Mouse (Mus musculus) kidney, embryonic 14.5 days (tissue): ENCODE measurements at regions not wholly inside any gene's neighbourhood (a gene's known extent, or its start where the extent isn't known, plus 50 kb on each side); places are given as distances from the start of the nearest gene placed in this dataset.

ENCODE experiments used
- ATAC-seq: fragments of 200-750 bp; cut with Nextera tagmentation; 2 replicates; pipeline ENCODE4 v1.8.0; 2017; ENCODE audit warnings: moderate number of reproducible peaks, mild to moderate bottlenecking, moderate TSS enrichment, moderate library complexity; ENCODE audit not compliant: low FRiP score, low TSS enrichment
- H3K27ac ChIP-seq: fragments of 300-500 bp; sonication (generic); 2 replicates; pipeline ENCODE4 v1.5.1; 2014; ENCODE audit warnings: low read depth, mild to moderate bottlenecking, low read length, moderate library complexity, mixed read lengths
- H3K27me3 ChIP-seq: fragments of 300-500 bp; sonication (generic); 2 replicates; pipeline ENCODE4 v1.6.1; 2014; ENCODE audit warnings: mild to moderate bottlenecking, low read length; ENCODE audit not compliant: control insufficient read depth, insufficient read depth
- H3K36me3 ChIP-seq: fragments of 300-500 bp; sonication (generic); 2 replicates; pipeline ENCODE4 v1.6.1; 2014; ENCODE audit warnings: low read length, mixed read lengths; ENCODE audit not compliant: control insufficient read depth, insufficient read depth
- H3K4me1 ChIP-seq: fragments of 300-500 bp; sonication (generic); 2 replicates; pipeline ENCODE4 v1.6.1; 2014; ENCODE audit warnings: low read length, mixed read lengths; ENCODE audit not compliant: control insufficient read depth, insufficient read depth
- H3K4me2 ChIP-seq: fragments of 300-500 bp; sonication (generic); replicated peaks from 2 replicates; pipeline ENCODE4 v1.6.1; 2014; ENCODE audit warnings: low read depth, mild to moderate bottlenecking, low read length
- H3K4me3 ChIP-seq: fragments of 300-500 bp; sonication (generic); 2 replicates; pipeline ENCODE4 v1.5.1; 2014; ENCODE audit warnings: mild to moderate bottlenecking, low read length
- H3K9ac ChIP-seq: fragments of 300-500 bp; sonication (generic); 2 replicates; pipeline ENCODE4 v1.6.1; 2014; ENCODE audit warnings: low read depth, mild to moderate bottlenecking, low read length, moderate library complexity
- H3K9me3 ChIP-seq: fragments of 300-500 bp; sonication (generic); 2 replicates; pipeline ENCODE4 v1.6.1; 2016; ENCODE audit warnings: low read length; ENCODE audit not compliant: control insufficient read depth
- WGBS: fragments of 180-500 bp; shearing (Covaris S2); extraction: QIAGEN DNeasy Blood & Tissue Kit; methylation state at CpG from one replicate; pipeline ENCODE4 v1.1.7; 2014; 5-methylcytosine and 5-hydroxymethylcytosine counted together

GRCm38 (mm10) chr19:26249751-26250150 is 355.1 kb upstream of the Smarca2 start:
- Histone ChIP-seq H3K9me3 (no peaks in the 10 kb centered on the region), H3K36me3 (no peaks in the 10 kb centered on the region), H3K4me3 (no peak overlapping the region), H3K27ac (no peak overlapping the region), H3K9ac (no peak overlapping the region), H3K4me2 (no peak overlapping the region), H3K27me3 (no peaks in the 10 kb centered on the region), H3K4me1 (no peaks in the 10 kb centered on the region)
- 91% methylated on average over 6 of the region's 6 CpGs for WGBS
- no peak for ATAC-seq

DNA sequence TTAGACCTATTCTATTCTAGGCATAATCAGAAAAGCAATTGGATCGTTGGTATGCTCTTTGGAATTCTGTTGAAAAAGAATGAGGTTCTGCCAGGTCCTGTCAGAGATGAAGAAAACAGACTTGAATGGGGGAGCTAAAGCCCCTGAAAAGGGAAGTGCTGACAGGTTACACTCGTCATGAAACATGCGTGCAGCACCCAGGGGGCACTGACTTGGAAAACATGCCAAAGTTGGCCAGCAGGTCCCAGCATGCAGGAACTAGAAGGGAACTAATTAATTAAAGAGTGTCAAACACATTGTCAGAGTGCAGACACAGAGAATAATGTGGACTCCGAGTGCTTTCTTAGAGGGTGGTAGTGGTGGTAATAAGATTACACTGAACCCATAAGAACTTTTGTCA is 346.2 kb upstream of the Smarca2 start:
- no peaks in the 10 kb centered on the region for H3K4me1 ChIP-seq
- no peak overlapping the region for H3K4me3 ChIP-seq
- H3K4me2 ChIP-seq, result no peak overlapping the region
- no peak overlapping the region for H3K9ac ChIP-seq
- H3K9me3 ChIP-seq, result no peaks in the 10 kb centered on the region
- ATAC-seq, result no peak
- no peaks in the 10 kb centered on the region for H3K36me3 ChIP-seq
- H3K27me3 ChIP-seq, result no peaks in the 10 kb centered on the region
- H3K27ac ChIP-seq, result no peak overlapping the region
- WGBS, result 72% methylated on average over 4 of the region's 4 CpGs

DNA sequence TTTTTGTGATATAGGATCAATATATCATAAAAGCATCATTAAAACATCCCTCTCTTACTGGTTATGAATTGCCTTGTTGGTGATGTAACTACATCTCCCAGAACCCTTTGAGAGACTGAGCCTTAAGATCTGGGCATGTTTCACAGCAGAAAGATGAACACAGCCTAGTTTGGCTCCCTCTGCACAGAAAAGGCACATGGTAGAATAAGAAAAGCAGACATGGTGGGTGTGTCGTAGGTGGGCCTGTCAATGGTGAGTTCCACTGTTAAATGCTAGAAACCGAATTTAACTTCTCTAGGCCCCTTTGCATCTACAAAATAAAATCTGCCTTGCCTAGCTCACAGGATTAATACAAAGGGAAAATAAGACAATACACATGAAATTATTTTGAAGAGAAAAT is 343.3 kb upstream of the Smarca2 start:
- Histone ChIP-seq H3K9ac (no peak overlapping the region), H3K9me3 (no peaks in the 10 kb centered on the region), H3K4me2 (no peak overlapping the region), H3K4me1 (no peaks in the 10 kb centered on the region), H3K27me3 (no peaks in the 10 kb centered on the region), H3K27ac (no peak overlapping the region), H3K4me3 (no peak overlapping the region), H3K36me3 (no peaks in the 10 kb centered on the region)
- no peak for ATAC-seq
- 89% methylated on average over 2 of the region's 2 CpGs for WGBS

- H3K36me3 ChIP-seq, result no peaks in the 10 kb centered on the region
- H3K27me3 ChIP-seq, result no peaks in the 10 kb centered on the region
- WGBS, result 77% methylated on average over 6 of the region's 6 CpGs
- no peak for ATAC-seq
- no peak overlapping the region for H3K27ac ChIP-seq
- H3K9me3 ChIP-seq, result no peaks in the 10 kb centered on the region
- no peak overlapping the region for H3K4me2 ChIP-seq
- no peak overlapping the region for H3K9ac ChIP-seq
- H3K4me3 ChIP-seq, result no peak overlapping the region
- H3K4me1 ChIP-seq, result no peaks in the 10 kb centered on the region
Observed at GRCm38 (mm10) chr19:26296360-26296759, 308.5 kb upstream of the Smarca2 start.

- Histone ChIP-seq H3K27me3 (no peaks in the 10 kb centered on the region), H3K9me3 (no peaks in the 10 kb centered on the region), H3K27ac (no peak overlapping the region), H3K9ac (no peak overlapping the region), H3K36me3 (no peaks in the 10 kb centered on the region), H3K4me2 (no peak overlapping the region), H3K4me3 (no peak overlapping the region), H3K4me1 (no peaks in the 10 kb centered on the region)
- ATAC-seq, result no peak
- 94% methylated on average over 1 of the region's 1 CpGs for WGBS
Observed at GRCm38 (mm10) chr19:26308477-26309135, 296.2 kb upstream of the Smarca2 start.

- 89% methylated on average over 2 of the region's 2 CpGs for WGBS
- H3K27me3 ChIP-seq, result no peaks in the 10 kb centered on the region
- ATAC-seq, result no peak
Observed at GRCm38 (mm10) chr19:26318977-26319376, 285.9 kb upstream of the Smarca2 start.

DNA sequence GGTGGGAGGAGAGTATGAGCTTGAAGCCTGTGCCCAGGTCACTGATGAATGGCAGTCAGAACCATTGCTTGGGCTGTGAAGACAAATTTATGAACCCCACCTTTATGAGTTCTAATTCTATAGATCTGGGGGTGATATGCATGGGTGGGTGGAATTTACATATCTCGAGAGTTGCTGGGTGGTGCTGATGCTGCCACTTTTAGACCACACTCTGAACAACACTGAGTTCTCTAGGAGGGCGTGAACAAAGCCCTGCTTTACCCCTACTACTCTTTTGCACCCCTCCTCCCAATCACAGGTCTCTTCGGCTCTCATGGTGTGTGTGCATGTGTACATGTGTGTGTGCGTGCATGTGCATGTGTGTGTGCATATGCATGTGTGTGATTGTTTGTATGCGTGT is 281.2 kb upstream of the Smarca2 start:
- no peak for ATAC-seq
- H3K36me3 ChIP-seq, result no peaks in the 10 kb centered on the region
- no peaks in the 10 kb centered on the region for H3K4me1 ChIP-seq
- H3K4me2 ChIP-seq, result no peak overlapping the region
- H3K9ac ChIP-seq, result no peak overlapping the region
- H3K27ac ChIP-seq, result no peak overlapping the region
- H3K4me3 ChIP-seq, result no peak overlapping the region
- no peaks in the 10 kb centered on the region for H3K9me3 ChIP-seq
- 78% methylated on average over 5 of the region's 5 CpGs for WGBS
- H3K27me3 ChIP-seq, result no peaks in the 10 kb centered on the region

More at GRCm38 (mm10) chr19:26318977-26319376, 285.9 kb upstream of the Smarca2 start:
- H3K4me2 ChIP-seq, result no peak overlapping the region
- H3K9me3 ChIP-seq, result no peaks in the 10 kb centered on the region
- H3K4me3 ChIP-seq, result no peak overlapping the region
- no peak overlapping the region for H3K9ac ChIP-seq
- no peak overlapping the region for H3K27ac ChIP-seq
- H3K4me1 ChIP-seq, result no peaks in the 10 kb centered on the region
- no peaks in the 10 kb centered on the region for H3K36me3 ChIP-seq

GRCm38 (mm10) chr19:26339120-26339519 is 265.7 kb upstream of the Smarca2 start:
- no peak overlapping the region for H3K4me3 ChIP-seq
- WGBS, result 80% methylated on average over 4 of the region's 4 CpGs
- H3K9me3 ChIP-seq, result no peaks in the 10 kb centered on the region
- ATAC-seq, result no peak
- H3K4me1 ChIP-seq, result no peaks in the 10 kb centered on the region
- H3K4me2 ChIP-seq, result no peak overlapping the region
- H3K9ac ChIP-seq, result no peak overlapping the region
- no peaks in the 10 kb centered on the region for H3K36me3 ChIP-seq
- no peaks in the 10 kb centered on the region for H3K27me3 ChIP-seq
- H3K27ac ChIP-seq, result no peak overlapping the region

DNA sequence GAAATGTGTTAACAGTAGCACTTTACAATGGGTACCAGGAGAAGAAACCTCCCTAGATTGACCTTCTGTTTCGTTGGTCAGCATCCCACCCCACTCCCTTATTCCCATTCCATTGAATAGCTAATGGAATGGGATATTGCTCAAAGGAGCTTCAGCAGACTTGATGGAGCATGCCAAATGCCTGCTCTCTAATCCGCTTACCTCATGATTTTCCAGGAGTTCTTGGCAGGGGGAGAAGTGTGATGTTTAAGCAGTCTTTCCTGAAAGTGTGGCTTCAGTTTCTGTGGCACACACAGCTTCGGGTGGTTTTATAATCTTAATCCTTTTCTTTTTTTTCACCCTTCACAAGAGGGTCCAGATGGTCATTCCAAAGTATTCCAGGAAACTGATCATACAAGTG is 264.7 kb upstream of the Smarca2 start:
- WGBS, result 66% methylated on average over 3 of the region's 3 CpGs
- Histone ChIP-seq H3K4me3 (no peak overlapping the region), H3K4me2 (no peak overlapping the region), H3K4me1 (no peaks in the 10 kb centered on the region), H3K27me3 (no peaks in the 10 kb centered on the region), H3K36me3 (no peaks in the 10 kb centered on the region), H3K9me3 (no peaks in the 10 kb centered on the region), H3K9ac (no peak overlapping the region), H3K27ac (no peak overlapping the region)
- ATAC-seq, result no peak
